Mouse (Mus musculus) layer of hippocampus, adult 18-20 months (tissue): Measurements from ENCODE around the gene Med13l. TPM values are rescaled to one million over a fixed set of nuclear protein-coding genes. Genes with fewer than 3 reads are reported as not detected.

Experiments used
- DNase-seq, 2 experiments: peaks; one replicate each; pipeline ENCODE4 v3.0.0; 2022; ENCODE audit warnings: low spot score in 2 of 2
- total RNA-seq, 2 experiments: library from RNA; stranded (reverse); gene quantifications; 2 replicates each; pipeline ENCODE4 v1.2.3; 2021

The Med13l gene
- total RNA-seq, 2 experiments from 2014 or later, result 113 TPM

- no peak for DNase-seq
Observed at GRCm38 (mm10) chr5:118725425-118725824, 164.9 kb downstream of the Med13l start.

DNA sequence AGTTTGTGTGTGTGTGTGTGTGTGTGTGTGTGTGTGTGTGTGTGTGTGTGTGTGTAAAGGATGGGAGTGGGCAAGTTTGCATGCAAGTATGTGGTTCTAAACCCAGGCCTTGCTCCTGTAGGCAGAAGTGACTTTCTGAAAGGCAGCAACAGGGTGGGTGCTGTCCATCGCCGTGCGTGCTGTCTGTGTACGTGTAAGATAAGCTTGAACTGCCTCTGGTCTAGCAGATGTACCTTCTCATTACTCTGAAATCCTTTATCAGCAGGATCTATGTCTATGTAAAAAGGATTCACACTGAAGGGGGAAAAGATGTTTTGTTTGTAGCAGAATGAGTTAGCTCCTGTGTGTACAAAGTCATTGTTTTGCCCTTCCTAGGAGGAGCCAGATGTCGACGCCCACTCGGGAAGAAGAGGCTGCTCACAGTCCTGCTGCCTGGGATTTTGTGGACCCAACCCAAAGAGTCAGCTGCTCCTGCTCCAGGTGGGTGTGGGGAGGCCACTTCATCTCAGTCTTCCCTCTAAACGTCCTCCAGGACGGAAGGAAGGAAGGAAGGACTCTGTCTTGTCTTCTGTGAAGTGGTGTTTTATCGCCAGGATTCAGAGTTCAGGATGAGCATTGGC lies 165.5 kb downstream of the Med13l start:
- no peak for DNase-seq

DNA sequence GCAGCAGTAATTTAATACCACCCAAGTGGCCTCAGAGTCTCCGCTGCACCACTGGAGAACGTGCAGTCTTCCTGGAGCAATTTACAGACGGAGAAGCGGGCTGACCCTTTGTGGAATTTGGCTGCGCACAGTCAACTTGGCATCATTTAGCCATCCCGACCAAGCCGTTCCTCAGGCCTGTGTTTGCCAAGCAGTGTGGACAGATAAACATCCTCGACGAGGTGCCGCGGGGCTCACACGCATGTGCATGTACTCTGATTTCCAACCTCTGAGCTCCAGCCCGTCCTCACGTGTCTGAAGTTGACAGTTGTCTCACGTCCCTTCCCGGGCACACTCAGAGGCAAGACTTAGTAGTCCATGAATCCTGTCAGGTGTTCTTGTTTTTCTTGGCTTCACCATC lies 166.9 kb downstream of the Med13l start:
- DNase-seq, result no peak

DNA sequence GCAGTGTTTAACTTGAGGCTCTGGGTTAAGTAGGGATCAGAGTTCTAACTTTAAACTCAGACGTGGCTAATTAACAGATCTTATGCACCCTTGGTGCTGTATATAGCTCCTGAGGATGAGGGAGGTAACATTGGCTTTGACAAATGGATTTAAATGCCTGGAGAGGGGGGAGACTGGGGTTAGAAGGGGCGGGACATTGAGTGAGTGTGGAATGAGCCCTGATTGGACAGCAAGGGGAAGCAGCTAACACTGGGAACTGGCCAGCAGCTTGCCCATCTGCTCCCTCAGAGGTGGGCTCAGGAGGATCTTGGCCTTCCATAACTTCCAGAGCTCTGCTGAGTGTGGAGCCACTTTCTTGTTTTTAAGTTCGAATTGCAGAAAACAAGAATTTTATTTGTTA lies 171.7 kb downstream of the Med13l start:
- no peak for DNase-seq

GRCm38 (mm10) chr5:118732651-118733050 lies 172.2 kb downstream of the Med13l start:
- DNase-seq, result no peak

GRCm38 (mm10) chr5:118733566-118733965 lies 173.1 kb downstream of the Med13l start:
- DNase-seq, result no peak

DNA sequence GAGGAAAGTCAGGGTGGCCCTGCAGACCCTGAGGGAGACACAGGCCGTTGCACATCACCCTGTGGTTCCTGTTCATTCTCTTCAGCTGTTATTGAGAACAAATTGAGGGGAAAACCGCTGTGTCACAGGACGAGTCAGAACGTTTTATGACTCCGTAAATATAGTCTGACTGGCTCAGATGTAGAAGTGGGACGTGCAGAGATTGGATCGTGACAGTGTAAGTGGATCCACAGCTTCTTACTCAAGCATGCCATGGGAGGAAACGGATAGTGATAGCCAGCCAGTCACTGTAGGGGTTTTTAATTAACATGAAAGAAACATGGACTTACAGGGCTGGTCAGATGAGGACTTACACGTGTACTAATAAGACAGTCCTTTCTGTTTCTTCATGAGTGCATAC lies 174.0 kb downstream of the Med13l start:
- no peak for DNase-seq

GRCm38 (mm10) chr5:118735738-118736137 lies 175.3 kb downstream of the Med13l start:
- DNase-seq, result no peak

DNA sequence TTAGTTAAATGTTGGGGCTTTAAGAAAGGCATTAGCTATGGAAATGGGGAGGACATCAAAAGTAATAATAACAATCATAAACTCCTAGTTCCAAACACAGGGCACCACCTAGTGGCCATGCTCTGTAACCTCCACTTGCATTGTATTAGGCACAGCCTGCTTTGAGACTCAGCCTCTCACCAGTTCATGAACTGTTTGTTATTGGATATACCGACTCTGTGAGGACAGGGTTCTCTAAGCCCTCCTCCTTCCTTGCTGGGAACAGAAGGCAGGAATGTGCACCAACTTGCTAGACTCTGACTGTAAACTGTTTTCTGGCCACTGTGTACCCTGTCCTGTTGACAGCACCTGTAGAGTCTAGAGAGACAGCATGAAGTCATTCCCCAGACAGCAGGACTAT lies 177.1 kb downstream of the Med13l start:
- DNase-seq, result peak in 1 of 2 experiments; percentile 70

GRCm38 (mm10) chr5:118743067-118743466 lies 182.6 kb downstream of the Med13l start:
- DNase-seq, result no peak

- no peak for DNase-seq
Observed at GRCm38 (mm10) chr5:118747026-118747425, 186.5 kb downstream of the Med13l start.

- DNase-seq, result no peak
Observed at GRCm38 (mm10) chr5:118751446-118752179, 191.1 kb downstream of the Med13l start.

DNA sequence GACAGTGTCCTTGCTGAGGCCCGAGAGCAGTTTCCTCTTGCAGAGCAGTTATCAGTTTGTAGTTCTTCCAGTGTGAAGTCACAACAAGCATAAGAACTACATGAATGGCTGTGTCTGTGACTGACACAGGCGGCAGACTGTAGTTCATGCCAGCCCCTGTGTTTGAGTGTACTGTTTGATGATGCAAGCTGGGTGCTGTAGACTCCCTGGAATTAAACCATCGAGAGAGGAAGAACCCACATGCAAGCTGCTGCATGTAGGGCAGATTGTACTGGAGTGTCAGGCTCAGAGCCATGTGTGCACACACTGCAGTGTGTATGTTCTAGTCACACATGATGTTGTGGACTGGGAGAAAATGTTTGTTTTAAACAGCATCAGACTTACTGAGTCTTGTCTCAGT lies 192.4 kb downstream of the Med13l start:
- DNase-seq, result peak in 1 of 2 experiments; percentile 69

DNA sequence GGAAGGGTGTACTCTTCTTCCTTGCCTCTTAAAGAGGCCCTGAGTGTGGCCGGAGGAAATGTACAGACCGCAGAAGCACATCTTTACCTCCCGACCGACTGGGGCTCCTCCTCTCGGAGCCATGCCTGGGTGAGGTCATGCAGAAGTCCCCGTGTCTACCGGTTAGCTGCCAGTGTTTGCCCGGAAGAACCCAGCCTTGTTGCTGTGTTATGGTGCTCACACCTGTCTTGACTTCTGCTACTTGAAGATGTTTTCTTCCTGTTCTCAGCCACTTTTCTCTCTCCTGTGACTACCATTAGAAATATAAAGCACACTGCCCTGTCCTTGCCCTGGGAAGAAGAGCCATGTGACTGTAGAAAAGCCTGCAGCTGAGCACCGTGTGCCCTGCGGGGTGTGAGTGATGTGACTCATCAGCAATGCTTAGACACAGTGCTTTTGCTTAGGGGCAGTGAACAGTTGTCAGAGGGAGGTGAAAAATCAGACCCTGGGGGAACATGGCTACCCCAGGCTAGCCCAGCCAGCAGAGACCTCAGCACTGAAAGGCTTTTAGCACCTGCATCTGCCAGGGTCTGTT lies 193.1 kb downstream of the Med13l start:
- DNase-seq, result no peak

DNA sequence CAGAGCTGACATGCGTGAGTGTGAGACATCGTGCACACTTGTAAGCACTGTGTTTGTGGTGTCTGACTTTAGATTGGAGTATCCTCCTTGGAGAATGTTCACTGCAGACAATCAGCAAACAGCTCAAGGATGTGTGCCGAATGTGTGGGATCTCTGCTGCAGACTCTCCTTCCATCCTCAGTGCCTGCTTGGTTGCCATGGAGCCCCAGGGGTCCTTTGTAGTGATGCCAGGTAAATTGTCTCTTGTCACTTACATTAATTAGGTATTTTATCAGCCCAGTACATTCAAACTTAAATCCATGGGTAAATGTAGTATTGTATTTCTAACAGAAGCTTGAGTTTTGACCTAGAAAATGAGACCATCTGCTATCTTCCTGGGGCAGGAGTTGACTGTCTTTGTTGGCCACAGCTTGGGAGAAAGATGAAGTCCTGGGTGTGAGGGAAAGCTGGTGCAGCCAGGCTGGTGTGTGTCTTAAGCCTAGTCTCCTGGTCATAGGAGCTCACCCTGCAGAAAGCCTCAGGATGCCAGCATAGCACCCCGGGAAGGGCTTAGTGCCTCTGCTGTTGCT lies 193.8 kb downstream of the Med13l start:
- DNase-seq, result no peak

- no peak for DNase-seq
Observed at GRCm38 (mm10) chr5:118756078-118756477, 195.6 kb downstream of the Med13l start.

DNA sequence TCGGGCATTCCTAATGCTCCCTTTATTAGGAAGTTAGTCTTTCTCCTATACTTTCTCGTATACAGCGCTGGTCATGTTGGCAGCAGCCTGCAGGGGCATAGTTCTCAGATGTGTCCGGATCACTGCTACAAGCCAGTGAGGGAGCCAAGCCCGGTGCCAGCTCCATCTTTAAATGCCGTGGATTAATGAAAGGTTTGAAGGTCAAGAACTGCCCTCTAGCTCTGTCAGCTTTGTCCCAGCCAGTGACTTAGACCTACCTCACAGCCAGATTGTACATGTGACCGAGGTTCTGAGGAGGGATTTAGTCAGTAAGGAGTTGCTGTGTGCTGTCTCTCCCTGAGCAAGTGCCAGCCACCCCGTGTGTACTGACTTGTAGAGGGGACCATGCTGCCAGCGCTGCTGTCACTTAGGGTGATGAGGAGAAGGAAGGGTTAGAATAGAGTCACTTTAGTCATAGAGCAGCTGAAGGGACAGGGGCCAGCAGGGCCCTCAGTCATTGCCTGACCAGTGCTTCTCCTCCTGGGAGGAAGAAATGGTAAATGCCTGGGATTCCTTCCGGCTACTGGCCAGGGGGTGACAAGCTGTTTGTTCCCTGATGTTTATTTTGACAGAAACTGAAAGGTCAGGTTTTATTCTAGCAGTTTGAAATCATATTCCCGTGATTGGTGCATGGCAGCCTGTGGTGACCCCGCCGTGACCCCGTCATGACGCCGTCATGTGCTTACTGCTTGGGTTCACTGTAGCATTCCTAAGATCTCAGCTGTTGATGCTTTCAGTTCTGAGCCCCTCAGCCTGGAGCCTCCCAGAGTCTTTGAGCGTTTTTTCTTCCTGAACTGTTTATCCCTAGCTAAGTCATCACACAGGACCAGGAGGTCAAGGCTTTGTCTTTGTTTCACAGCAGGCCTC lies 197.2 kb downstream of the Med13l start:
- no peak for DNase-seq

DNA sequence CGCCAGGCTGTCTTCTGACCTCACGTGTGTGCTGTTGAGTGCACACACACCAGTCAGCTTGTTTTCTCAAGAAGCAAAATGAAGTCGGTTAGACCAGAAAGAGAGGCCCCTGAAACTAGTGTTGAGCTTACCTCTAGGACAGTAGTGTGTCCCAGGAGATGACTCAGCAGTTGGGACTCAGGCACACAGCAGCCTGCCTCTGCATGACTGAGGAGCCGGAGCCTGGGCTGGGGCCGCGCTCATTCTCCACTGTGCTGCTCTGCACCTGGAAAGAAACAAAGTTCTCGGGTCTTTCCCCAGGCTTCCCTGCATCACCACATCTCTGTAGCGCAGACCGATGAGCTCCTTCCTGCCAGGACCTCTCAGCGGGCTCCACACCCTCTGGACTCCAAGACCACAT lies 200.5 kb downstream of the Med13l start:
- no peak for DNase-seq

GRCm38 (mm10) chr5:118762499-118763185 lies 202.2 kb downstream of the Med13l start:
- DNase-seq, result no peak

- no peak for DNase-seq
Observed at GRCm38 (mm10) chr5:118763353-118763752, 202.9 kb downstream of the Med13l start.

- no peak for DNase-seq
Observed at GRCm38 (mm10) chr5:118769143-118769542, 208.7 kb downstream of the Med13l start.
